Mouse (Mus musculus) kidney, embryonic 15.5 days (tissue): ENCODE measurements around the gene Sh3glb1. TPM values are rescaled to one million over a fixed set of nuclear protein-coding genes. Genes with fewer than 3 reads are reported as not detected.

ENCODE experiments used
- ATAC-seq: fragments of 200-750 bp; cut with Nextera tagmentation; replicated peaks from 2 replicates; pipeline ENCODE4 v1.8.0; 2017; ENCODE audit warnings: moderate TSS enrichment; ENCODE audit not compliant: low FRiP score
- H3K27ac ChIP-seq: fragments of 300-500 bp; sonication (generic); 2 replicates; pipeline ENCODE4 v1.5.1; 2015; ENCODE audit warnings: mild to moderate bottlenecking, inconsistent platforms
- H3K27me3 ChIP-seq: fragments of 300-500 bp; sonication (generic); 2 replicates; pipeline ENCODE4 v1.6.1; 2015; ENCODE audit warnings: inconsistent platforms
- H3K36me3 ChIP-seq: fragments of 300-500 bp; sonication (generic); 2 replicates; pipeline ENCODE4 v1.6.1; 2015; ENCODE audit warnings: inconsistent platforms
- H3K4me1 ChIP-seq: fragments of 300-500 bp; sonication (generic); 2 replicates; pipeline ENCODE4 v1.6.1; 2015; ENCODE audit warnings: inconsistent platforms
- H3K4me2 ChIP-seq: fragments of 300-500 bp; sonication (generic); 2 replicates; pipeline ENCODE4 v1.6.1; 2015; ENCODE audit warnings: moderate library complexity, mild to moderate bottlenecking, inconsistent platforms
- H3K4me3 ChIP-seq: fragments of 300-500 bp; sonication (generic); replicated peaks from 2 replicates; pipeline ENCODE4 v1.5.1; 2015; ENCODE audit warnings: mild to moderate bottlenecking, inconsistent platforms
- H3K9ac ChIP-seq: fragments of 300-500 bp; sonication (generic); 2 replicates; pipeline ENCODE4 v1.6.1; 2015; ENCODE audit warnings: mild to moderate bottlenecking, inconsistent platforms
- H3K9me3 ChIP-seq: fragments of 300-500 bp; sonication (generic); replicated peaks from 2 replicates; pipeline ENCODE4 v1.6.1; 2016; ENCODE audit warnings: inconsistent platforms
- whole genome bisulfite sequencing: fragments of 180-500 bp; shearing (Covaris S2); methylation state at CpG from one replicate; pipeline ENCODE4 v1.1.7; 2015; ENCODE audit warnings: mixed read lengths; 5-methylcytosine and 5-hydroxymethylcytosine counted together
- polyA plus RNA-seq: library from polyadenylated mRNA; unstranded; fragments of >200 nt; fragmentation: Nextera tagmentation; extraction: Ambion mirVana; gene quantifications from 2 replicates; pipeline ENCODE4 v1.2.1, GENCODE M21; 2015

Gene Sh3glb1
- polyA plus RNA-seq, 1 experiment from 2014 or later = 92.7 TPM

- H3K36me3 ChIP-seq = peaks cover 12% of the 10 kb centered on the region; the same call in 1 of the 2 replicates
These were observed 36.9 kb downstream of the Sh3glb1 start for GRCm38 (mm10) chr3:144683136-144683814.

GRCm38 (mm10) chr3:144681542-144681941, 38.6 kb downstream of the Sh3glb1 start:
- WGBS = 71% methylated on average over 5 of the region's 5 CpGs
- H3K27me3 ChIP-seq = peaks cover 7% of the 10 kb centered on the region
- H3K4me1 ChIP-seq = peaks cover 12% of the 10 kb centered on the region; the same call in 1 of the 2 replicates
- no peak overlapping the region for H3K27ac ChIP-seq
- peaks cover 6% of the 10 kb centered on the region; the same call in 1 of the 2 replicates for H3K36me3 ChIP-seq
- H3K9me3 ChIP-seq = no peaks in the 10 kb centered on the region
- H3K4me2 ChIP-seq = no peak overlapping the region
- no peak overlapping the region for H3K9ac ChIP-seq
- H3K4me3 ChIP-seq = no peak overlapping the region
- no peak for ATAC-seq

More at GRCm38 (mm10) chr3:144683136-144683814, 36.9 kb downstream of the Sh3glb1 start:
- Histone ChIP-seq H3K4me1 (peaks cover 7% of the 10 kb centered on the region; the same call in 1 of the 2 replicates), H3K27me3 (no peaks in the 10 kb centered on the region), H3K4me2 (no peak overlapping the region), H3K27ac (no peak overlapping the region), H3K9ac (no peak overlapping the region), H3K9me3 (no peaks in the 10 kb centered on the region), H3K4me3 (no peak overlapping the region)
- WGBS = 90% methylated on average over 12 of the region's 12 CpGs
- ATAC-seq = no peak

- Histone ChIP-seq H3K27ac (no peak overlapping the region), H3K9me3 (no peaks in the 10 kb centered on the region), H3K4me2 (no peak overlapping the region), H3K4me1 (peaks cover 12% of the 10 kb centered on the region; the same call in 1 of the 2 replicates), H3K9ac (no peak overlapping the region), H3K36me3 (peaks cover 3% of the 10 kb centered on the region; the same call in 1 of the 2 replicates), H3K4me3 (no peak overlapping the region), H3K27me3 (peaks cover 12% of the 10 kb centered on the region)
- 66% methylated on average over 8 of the region's 8 CpGs for WGBS
- no peak for ATAC-seq
These were observed 40.4 kb downstream of the Sh3glb1 start for GRCm38 (mm10) chr3:144679701-144680159.

- H3K36me3 ChIP-seq = no peaks in the 10 kb centered on the region
- no peaks in the 10 kb centered on the region for H3K9me3 ChIP-seq
- ATAC-seq = peak; percentile 58; the same call in 1 of the 2 replicates
- peaks cover 12% of the 10 kb centered on the region; the same call in 1 of the 2 replicates for H3K4me1 ChIP-seq
- peaks cover 14% of the 10 kb centered on the region for H3K27me3 ChIP-seq
- no peak overlapping the region for H3K4me2 ChIP-seq
- no peak overlapping the region for H3K9ac ChIP-seq
- WGBS = 24% methylated on average over 4 of the region's 4 CpGs
- no peak overlapping the region for H3K27ac ChIP-seq
- no peak overlapping the region for H3K4me3 ChIP-seq
These were observed 41.0 kb downstream of the Sh3glb1 start for GRCm38 (mm10) chr3:144679137-144679536.

GRCm38 (mm10) chr3:144677751-144678150, 42.4 kb downstream of the Sh3glb1 start:
- Histone ChIP-seq H3K27me3 (peaks cover 18% of the 10 kb centered on the region), H3K27ac (no peak overlapping the region), H3K36me3 (no peaks in the 10 kb centered on the region), H3K4me2 (no peak overlapping the region), H3K4me3 (no peak overlapping the region), H3K9me3 (no peaks in the 10 kb centered on the region), H3K4me1 (peaks cover 12% of the 10 kb centered on the region; the same call in 1 of the 2 replicates), H3K9ac (no peak overlapping the region)
- 90% methylated on average over 6 of the region's 6 CpGs for WGBS
- ATAC-seq = no peak

- 32% methylated on average over 9 of the region's 9 CpGs for WGBS
These were observed 43.9 kb downstream of the Sh3glb1 start for GRCm38 (mm10) chr3:144676249-144676648.

GRCm38 (mm10) chr3:144672016-144672415, 48.1 kb downstream of the Sh3glb1 start:
- no peak for ATAC-seq
- WGBS = 65% methylated on average over 8 of the region's 8 CpGs
- Histone ChIP-seq H3K9me3 (no peaks in the 10 kb centered on the region), H3K36me3 (no peaks in the 10 kb centered on the region), H3K4me1 (peaks cover 14% of the 10 kb centered on the region), H3K27ac (no peak overlapping the region), H3K9ac (no peak overlapping the region), H3K27me3 (peaks cover 57% of the 10 kb centered on the region), H3K4me2 (no peak overlapping the region), H3K4me3 (no peak overlapping the region)

More at GRCm38 (mm10) chr3:144676249-144676648, 43.9 kb downstream of the Sh3glb1 start:
- no peak overlapping the region for H3K27ac ChIP-seq
- no peaks in the 10 kb centered on the region for H3K36me3 ChIP-seq
- H3K27me3 ChIP-seq = peaks cover 29% of the 10 kb centered on the region
- no peaks in the 10 kb centered on the region for H3K9me3 ChIP-seq
- ATAC-seq = peak; percentile 54
- H3K4me3 ChIP-seq = no peak overlapping the region
- no peak overlapping the region for H3K4me2 ChIP-seq
- peaks cover 12% of the 10 kb centered on the region; the same call in 1 of the 2 replicates for H3K4me1 ChIP-seq
- H3K9ac ChIP-seq = no peak overlapping the region

- peaks cover 61% of the 10 kb centered on the region for H3K27me3 ChIP-seq
- 54% methylated on average over 14 of the region's 14 CpGs for whole genome bisulfite sequencing
- peak; percentile 94 for ATAC-seq
These were observed 49.9 kb downstream of the Sh3glb1 start for GRCm38 (mm10) chr3:144669944-144670874.

GRCm38 (mm10) chr3:144669457-144669864, 50.7 kb downstream of the Sh3glb1 start:
- no peaks in the 10 kb centered on the region for H3K36me3 ChIP-seq
- peaks cover 24% of the 10 kb centered on the region for H3K4me1 ChIP-seq
- no peak overlapping the region for H3K9ac ChIP-seq
- H3K9me3 ChIP-seq = no peaks in the 10 kb centered on the region
- no peak overlapping the region for H3K4me2 ChIP-seq
- peaks cover 61% of the 10 kb centered on the region for H3K27me3 ChIP-seq
- no peak overlapping the region for H3K27ac ChIP-seq
- ATAC-seq = no peak
- 53% methylated on average over 11 of the region's 11 CpGs for WGBS
- no peak overlapping the region for H3K4me3 ChIP-seq

More at GRCm38 (mm10) chr3:144669944-144670874, 49.9 kb downstream of the Sh3glb1 start:
- no peak overlapping the region for H3K27ac ChIP-seq
- H3K9me3 ChIP-seq = no peaks in the 10 kb centered on the region
- H3K4me3 ChIP-seq = no peak overlapping the region
- no peak overlapping the region for H3K9ac ChIP-seq
- no peaks in the 10 kb centered on the region for H3K36me3 ChIP-seq
- H3K4me1 ChIP-seq = peaks cover 17% of the 10 kb centered on the region
- H3K4me2 ChIP-seq = no peak overlapping the region

- Histone ChIP-seq H3K4me2 (no peak overlapping the region), H3K27me3 (peaks cover 57% of the 10 kb centered on the region), H3K9ac (no peak overlapping the region), H3K4me1 (peaks cover 27% of the 10 kb centered on the region), H3K36me3 (no peaks in the 10 kb centered on the region), H3K27ac (no peak overlapping the region), H3K9me3 (no peaks in the 10 kb centered on the region), H3K4me3 (no peak overlapping the region)
- WGBS = 70% methylated on average over 2 of the region's 2 CpGs
- ATAC-seq = no peak
These were observed 51.2 kb downstream of the Sh3glb1 start for GRCm38 (mm10) chr3:144668949-144669348.

- WGBS = 89% methylated on average over 9 of the region's 9 CpGs
- H3K4me2 ChIP-seq = no peak overlapping the region
- no peak overlapping the region for H3K4me3 ChIP-seq
These were observed 52.1 kb downstream of the Sh3glb1 start for GRCm38 (mm10) chr3:144668039-144668438.

More at GRCm38 (mm10) chr3:144668039-144668438, 52.1 kb downstream of the Sh3glb1 start:
- ATAC-seq = no peak
- Histone ChIP-seq H3K4me1 (peaks cover 27% of the 10 kb centered on the region), H3K9ac (no peak overlapping the region), H3K27ac (no peak overlapping the region), H3K9me3 (no peaks in the 10 kb centered on the region), H3K36me3 (no peaks in the 10 kb centered on the region), H3K27me3 (peaks cover 64% of the 10 kb centered on the region)
